Mouse (Mus musculus) CD4-positive, CD25-positive, alpha-beta regulatory T cell, adult 2 months (primary cell): ENCODE data around the gene Dag1.
A peak's percentile ranks its signal among the peaks of the same experiment; 100 is the strongest.

Experiments used
- DNase-seq: peaks from one replicate; pipeline ENCODE4 v3.0.0-alpha.2; 2012; ENCODE audit warnings: low read depth, low spot score

Gene Dag1

DNA sequence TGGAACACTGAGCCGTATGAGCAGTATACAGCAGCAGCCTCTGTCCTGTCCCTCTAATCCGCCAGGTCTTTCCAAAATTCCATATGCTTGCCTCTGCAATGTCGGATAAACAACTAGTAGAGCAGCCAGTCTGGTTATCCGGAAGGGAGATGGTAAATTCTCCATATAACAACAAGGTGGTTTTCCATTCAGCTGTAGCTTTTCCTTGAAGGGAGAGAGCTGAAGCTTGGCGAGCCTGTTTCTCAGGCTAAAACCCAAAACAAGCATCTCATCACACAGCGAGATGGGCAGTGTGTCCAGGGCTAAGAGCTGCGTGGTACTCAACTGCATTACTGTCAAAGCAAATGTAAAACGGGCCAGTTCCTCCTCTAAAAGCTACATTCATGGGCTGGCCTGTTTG, 75.2 kb downstream of the Dag1 start:
- DNase-seq: no peak

- no peak for DNase-seq
These were observed 76.1 kb downstream of the Dag1 start for GRCm38 (mm10) chr9:108187616-108188015.

DNA sequence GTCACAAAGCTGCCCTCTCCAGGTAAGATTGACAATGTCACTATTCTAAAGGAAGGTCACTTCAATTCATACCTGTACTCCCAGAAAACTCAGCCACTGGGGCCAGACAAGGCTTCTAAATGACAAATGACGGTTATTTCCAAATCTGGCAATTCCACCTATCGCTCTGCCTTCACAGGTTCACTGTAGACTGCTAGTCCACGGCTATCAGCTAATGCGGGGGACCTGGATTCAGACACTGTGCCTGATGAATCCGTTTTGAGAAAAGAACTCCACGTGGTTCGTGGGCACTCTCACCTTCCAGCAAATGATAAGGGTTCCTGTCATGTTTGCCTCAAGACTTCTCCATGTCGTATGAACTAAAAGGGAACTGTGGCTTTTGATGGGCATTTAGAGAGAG, 78.0 kb downstream of the Dag1 start:
- DNase-seq: peak; percentile 24

GRCm38 (mm10) chr9:108183531-108183994, 80.2 kb downstream of the Dag1 start:
- DNase-seq: no peak

DNA sequence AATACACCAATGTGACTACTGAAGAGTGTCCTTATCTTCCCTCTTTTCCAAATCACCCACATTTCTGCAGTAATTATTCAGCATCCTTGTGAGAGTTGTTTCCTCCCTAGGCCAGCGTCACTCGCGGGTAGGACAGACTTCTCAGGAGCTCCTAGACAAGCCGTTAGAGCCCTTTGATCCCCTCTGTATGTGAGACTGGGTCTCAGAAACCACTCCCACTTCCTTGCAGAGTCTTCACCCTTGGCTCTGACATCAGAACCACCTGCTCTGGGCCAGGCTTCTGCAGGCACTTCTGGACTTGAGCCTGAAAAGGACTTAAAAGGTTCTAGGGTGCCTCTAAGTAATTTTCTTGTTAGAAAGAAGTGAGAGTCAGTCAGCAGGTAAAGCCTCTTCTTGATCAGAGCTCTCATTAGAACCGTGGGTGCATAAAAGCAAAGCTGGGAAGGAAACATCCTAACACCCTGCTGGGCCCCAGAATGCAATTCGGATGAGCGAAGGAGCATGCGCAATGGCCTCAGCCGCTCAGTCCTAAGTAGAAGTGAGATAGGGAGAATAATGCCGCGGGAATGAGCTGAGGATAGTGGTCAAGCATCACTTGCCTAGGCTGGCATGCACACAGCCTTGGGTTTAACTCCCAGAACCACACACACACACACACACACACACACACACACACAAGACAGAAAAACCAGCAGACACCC, 80.8 kb downstream of the Dag1 start:
- DNase-seq: peak; percentile 17

DNA sequence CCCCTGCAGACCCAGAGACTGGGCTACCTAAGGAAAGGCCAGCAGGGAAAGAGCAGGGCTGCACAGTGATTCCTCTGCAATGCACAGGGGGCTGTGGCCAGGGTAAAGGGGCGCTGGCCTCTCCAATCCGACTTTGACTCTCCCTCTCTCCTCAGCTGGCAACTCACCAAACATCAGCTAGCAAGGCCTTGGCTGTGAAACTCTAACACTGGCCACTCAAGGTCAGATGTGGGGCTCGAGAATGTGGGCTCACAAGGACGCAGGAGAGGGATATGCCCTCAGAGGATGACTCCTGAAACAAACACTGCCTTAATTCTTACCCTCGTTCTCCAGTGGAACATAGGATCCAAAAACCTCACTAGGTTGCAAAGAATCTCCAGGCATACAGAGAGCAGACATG, 85.4 kb downstream of the Dag1 start:
- DNase-seq: no peak

DNA sequence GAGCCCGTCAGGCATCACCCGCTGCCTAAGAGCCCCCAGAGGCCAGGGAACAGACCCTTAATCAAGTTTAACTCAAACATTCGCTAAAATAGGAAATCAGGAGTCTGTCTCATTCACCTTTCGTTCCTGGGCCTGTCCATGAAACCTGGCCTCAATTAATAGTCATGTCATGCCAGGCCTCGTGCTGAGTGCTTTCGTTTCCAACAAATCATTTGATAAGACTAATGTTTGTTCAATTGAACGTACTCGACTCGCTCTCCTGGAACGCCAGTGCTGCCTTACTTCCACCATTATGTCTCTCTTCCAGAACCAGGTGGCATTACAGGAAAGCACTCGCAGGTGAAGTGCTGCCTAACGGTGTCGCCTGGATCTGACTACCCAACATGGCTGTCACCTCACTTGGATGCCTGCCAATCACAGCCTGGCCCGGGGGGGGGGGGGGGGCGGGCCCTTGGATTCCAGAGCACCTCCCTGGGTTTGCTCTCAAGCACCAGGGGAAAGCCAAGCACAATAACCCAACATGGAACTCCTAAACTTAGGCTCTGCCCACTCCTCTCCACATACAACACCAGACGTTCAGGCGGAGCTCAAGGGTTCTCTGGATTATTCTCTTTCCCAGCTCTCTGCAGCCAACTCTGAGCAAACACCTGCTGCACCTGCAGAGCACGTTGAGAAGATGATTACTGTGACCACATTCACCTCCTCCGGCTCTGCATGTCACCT, 88.5 kb downstream of the Dag1 start:
- DNase-seq: no peak

GRCm38 (mm10) chr9:108172777-108173350, 90.9 kb downstream of the Dag1 start:
- no peak for DNase-seq

DNA sequence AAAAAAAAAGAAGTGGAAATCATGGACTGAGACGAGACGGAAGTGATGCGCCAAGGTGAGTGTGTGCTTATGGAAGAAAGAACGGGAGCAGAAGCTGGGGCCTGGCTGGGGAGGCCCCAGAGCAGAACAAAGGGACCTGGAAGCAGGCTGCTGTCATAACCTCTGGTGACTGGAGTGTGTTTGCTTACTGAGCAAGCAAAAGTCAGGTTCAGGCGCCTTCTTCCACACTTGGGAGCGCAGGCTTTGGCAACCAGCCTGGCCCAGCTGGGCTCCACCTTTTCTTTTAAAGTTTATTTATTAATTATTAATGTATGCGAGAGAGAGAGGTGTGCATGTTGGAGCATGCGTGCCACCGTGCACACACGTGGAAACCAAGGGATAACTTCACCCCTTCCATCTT, 94.0 kb downstream of the Dag1 start:
- no peak for DNase-seq

GRCm38 (mm10) chr9:108165143-108165542, 98.6 kb downstream of the Dag1 start:
- no peak for DNase-seq

GRCm38 (mm10) chr9:108163646-108164284, 100.0 kb downstream of the Dag1 start:
- DNase-seq: peak; percentile 50

- DNase-seq: no peak
These were observed 105.9 kb downstream of the Dag1 start for GRCm38 (mm10) chr9:108157891-108158290.

DNA sequence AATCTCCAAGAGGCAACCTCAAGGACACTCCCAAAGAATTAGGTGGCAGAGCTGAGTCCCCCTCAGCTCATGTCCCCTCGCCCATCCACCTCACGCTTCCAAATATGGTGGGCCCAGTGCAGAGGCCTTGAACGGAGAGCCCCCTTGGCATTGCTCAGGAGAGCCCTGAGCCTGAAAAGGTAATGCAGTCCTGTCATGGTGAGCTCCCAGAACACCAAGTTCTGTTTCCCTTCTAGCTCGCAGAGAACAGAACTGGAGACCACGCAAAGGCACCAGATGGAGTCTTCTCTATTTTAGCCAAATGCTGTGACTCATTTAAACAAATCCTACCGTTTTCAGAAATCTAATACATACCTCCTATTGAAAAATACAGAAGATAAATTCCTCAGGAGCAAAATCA, 106.3 kb downstream of the Dag1 start:
- no peak for DNase-seq

- peak; percentile 57 for DNase-seq
These were observed 107.0 kb downstream of the Dag1 start for GRCm38 (mm10) chr9:108156786-108157185.

DNA sequence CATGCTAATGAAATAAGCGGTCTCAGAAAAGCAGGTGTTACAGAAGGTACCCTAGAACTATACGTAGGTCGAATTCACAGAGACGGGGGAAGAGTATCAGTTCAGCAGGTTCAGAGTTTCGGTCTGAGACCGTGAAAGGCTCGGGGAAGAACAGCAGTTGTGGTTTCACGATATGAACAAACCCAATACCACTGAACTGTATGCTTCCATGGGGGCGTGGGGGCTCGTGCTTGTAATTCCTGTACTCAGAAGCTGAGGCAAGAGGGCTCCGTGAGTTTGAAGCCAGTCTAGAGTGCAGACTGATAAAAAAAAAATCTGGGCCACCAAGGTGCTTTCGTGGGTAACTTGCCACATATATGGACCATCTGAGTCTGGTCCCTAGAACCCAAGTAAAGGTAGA, 108.9 kb downstream of the Dag1 start:
- DNase-seq: peak; percentile 45
